Mouse (Mus musculus): ENCODE measurements around the gene Neu2. TPM values are rescaled to one million over a fixed set of nuclear protein-coding genes. Genes with fewer than 3 reads are reported as not detected.
"Not testable (repeated sequence)": the region's sequence is repeated elsewhere in the genome, so short reads cannot be mapped to it uniquely, and the experiment has no call there.

The Neu2 gene
- total RNA-seq (2021) = under 1 TPM; 0.43 to 0.69 TPM
- long read RNA-seq = 0 reads

DNA sequence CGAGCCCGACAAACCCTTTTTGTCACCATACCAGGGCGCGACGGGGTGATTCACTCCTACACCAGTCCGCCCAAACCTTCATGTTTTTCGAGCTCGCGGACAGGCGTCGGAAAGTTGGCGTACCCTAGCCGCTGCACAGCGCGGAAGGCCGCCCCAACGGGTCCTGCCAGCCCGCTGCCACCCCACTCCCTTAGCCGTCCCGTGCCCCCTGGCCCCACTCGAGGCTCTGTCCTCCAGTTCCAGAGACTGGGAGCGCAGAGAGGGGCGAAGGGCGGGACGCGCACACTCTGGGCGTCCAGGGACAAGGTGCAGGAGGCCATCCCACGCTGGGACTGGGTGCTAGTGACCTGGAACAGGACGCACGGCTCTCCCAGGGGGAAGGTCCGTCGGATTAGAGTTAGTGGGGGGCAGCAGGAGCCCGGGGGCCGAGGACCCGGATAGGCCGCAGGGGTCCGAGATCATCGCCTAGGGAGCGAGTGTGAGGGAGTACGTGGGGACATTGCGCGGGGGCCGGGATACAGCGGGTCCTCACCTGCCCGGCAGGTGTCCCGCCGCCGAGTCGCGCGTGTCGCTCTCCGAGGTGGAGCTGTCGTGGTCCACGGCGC is at the start of gene Neu2:
Gene Neu2, plus strand, starts transcription at position 329 of the 605 bp plus-strand sequence.
- peak in 1 of 2 experiments; percentile 24 for DNase-seq (ENCODE audit: low spot score in 2 of 2)

DNA sequence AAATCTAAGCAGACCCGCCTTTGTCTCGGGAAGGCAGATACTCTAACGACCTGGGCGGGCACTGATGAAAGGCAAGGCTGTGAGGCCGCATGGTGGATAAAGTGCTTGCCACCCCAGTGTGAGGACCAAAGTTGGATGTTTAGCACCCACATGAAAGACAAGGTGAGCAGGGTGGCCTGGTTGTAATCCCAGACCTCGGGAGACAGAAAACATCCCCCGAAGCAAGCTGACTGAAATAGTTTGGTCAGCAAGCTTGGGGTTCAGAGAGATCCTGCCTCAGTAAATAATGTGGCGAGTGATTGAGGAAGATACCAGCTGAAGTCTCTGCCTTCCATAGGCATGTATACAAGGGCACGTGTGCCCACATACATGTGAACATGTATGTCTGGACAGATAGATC is 42.2 kb upstream of the Neu2 start:
- no peak for DNase-seq (ENCODE audit: low spot score in 2 of 2)

DNA sequence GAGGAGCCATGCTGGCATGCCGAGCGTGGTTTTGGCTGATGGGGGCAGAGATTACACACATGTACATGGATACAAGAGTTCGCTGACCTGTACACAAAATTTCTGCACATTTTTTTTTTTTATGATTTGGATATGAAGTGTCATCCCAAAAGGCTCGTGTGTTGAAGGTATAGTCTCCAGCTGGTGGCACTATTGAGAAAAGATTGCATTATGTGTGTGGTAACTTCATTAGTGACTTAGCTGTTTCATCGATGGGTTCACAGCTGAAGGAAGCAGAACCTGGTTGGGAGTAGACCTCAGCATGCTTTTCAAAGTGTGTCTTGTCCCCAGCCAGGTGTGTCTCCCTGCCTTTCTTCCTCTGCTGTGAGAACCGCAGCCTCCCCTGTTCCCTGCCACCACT is 41.4 kb upstream of the Neu2 start:
- DNase-seq (ENCODE audit: low spot score in 2 of 2) = peak in 1 of 2 experiments; percentile 57

DNA sequence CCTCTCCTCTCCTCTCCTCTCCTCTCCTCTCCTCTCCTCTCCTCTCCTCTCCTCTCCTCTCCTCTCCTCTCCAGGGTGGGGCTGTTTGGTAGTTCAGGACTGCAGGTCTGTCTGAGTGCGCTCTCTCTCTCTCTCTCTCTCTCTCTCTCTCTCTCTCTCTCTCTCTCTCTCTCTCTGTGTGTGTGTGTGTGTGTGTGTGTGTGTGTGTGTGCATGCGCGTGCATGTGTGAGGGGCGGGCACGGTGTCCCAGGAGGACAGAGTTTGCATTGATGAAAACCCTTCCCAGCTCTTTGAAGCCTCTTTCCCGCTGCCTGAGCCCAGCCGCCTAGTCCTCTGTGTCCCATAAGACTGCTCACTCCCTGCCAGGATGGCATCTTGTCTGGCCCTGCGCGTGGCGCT is 39.7 kb upstream of the Neu2 start, which contains the start of gene Snorc:
Gene Snorc, plus strand, starts transcription at position 301 of the 400 bp plus-strand sequence.
- not testable (repeated sequence) for DNase-seq (ENCODE audit: low spot score in 2 of 2)

DNA sequence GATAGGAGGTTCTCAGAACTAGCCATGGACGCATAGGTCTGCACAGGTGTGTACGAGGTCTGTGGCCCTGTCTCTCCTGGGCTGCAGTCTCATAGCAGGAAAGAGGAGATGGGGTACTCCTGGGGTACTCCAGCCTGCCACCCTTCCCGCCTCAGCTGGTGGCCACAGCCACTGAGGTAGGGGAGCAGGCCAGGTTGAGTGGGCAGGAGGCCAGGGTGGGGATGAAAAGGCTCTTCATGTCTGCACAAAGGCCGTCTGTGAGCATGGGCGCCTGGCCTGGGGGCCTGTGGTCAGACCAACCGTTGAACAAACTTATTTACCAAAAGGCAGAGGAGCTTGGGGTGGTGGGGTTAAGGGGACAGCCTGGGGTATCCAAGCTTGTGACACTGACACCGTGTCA is 37.8 kb upstream of the Neu2 start:
- DNase-seq (ENCODE audit: low spot score in 2 of 2) = no peak

DNA sequence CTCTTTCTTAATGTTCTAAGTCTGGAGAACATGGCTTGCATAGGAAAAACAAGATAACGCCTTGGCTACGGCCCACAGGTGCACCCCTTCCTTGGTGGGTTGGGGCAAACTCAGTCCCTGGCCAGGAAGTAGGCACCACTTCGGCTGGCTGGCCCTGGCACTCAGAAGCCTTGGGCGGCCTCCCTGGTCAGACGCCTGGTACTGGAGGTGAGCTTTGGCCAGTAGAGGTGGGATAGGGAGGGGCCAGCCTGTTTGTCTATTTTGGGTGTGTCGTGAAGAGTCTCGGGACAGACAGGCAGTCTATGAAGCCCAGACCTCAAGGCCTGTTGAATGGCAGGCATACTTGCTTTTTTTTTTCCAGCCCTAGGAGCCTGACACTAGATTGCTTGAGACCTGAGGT is 37.1 kb upstream of the Neu2 start:
- DNase-seq (ENCODE audit: low spot score in 2 of 2) = no peak

DNA sequence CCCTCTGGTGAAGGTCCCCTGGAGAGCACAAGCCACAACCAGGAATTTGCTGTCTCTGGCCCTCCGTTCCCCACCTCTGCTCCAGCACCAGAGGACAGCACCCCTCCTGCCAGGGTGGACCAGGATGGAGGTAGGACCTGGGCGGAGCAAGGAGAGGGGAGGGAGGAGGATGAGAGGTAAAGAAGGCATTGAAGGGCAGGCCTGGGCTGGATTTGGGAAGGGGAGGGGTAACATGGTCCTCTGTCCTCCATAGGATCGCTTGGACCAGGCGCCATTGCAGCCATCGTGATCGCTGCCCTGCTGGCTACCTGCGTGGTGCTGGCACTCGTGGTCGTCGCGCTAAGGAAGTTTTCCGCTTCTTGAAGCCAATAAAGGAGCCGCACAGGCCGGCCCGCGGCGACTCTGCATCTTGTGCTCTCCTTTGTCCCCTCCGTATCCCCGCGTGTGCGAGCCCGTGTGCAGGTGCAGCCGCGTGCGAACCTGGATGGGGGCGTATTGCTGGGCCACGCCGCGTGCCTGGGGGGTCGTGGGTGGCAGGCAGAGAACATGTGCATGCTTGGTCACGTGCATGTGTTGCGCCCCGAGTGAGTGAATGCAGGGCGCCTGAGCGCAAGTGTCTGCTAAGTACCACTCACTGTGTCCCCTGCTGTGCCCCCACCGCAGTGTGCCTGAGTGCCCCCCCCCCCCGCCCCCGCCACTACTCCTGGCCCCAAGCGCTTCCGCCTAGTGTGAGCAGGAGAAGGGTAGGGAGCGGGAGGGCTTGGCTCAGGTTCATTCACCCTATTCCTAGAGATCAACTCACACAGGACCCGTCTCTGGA is 34.4 kb upstream of the Neu2 start:
- peak; percentile 51 to 66 for DNase-seq (ENCODE audit: low spot score in 2 of 2)

DNA sequence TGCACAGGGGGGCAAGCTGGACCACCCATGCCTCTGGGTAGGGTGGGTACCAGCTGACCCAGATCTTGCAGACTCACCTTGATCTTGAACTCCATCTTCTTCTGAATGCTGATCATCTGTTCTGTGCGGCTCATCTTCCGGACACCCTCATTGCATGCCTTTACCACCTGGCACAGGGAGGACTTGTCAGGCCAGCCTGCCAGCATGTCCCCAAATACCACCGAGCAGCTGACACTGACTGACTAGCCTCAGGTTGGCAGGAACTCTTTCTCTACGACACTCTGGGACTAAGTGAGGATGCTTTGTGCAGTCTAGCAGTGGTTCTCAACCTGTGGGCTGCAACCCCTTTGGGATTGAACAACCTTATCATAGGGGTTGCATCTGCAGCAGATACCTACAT is 27.1 kb upstream of the Neu2 start:
- no peak for DNase-seq (ENCODE audit: low spot score in 2 of 2)

DNA sequence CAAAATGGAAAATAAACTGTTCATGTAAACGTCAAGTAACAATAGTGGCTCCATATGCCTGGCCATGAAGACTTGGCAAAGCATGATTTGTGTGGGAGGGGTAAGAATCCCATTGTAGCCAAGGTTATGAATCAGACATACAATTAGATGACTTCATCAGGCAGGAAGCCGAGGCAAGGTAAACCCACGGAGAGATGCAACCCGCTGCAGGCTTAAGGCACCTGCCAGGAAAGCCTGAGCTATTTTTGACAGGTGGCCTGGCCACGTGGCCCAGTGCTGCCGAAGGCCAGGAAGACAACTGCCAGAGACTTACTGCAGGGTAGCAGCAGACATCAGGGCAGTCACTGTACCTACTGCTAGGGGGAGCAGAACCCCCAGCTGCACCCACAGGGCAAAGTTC is 23.3 kb upstream of the Neu2 start:
- peak; percentile 58 to 85 for DNase-seq (ENCODE audit: low spot score in 2 of 2)

DNA sequence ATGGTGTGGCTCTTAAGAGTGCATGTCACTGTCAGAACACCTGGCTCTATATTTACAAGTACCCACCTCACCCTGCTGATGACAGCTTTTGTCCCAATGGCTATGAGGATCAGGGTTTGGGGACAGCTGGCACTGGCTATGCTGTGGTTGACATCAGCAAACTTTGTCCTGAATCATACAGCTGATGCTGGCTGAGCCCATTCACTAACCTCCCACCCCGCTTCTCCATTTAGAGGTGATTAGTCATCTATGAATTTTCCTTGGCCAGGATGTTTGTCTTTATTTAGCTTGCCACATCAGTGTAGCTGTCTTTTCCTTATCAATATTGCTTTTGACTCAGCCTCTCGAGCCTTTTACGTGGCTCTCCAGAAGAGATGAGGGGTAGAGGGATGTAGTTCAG is 17.4 kb upstream of the Neu2 start:
- DNase-seq (ENCODE audit: low spot score in 2 of 2) = no peak

DNA sequence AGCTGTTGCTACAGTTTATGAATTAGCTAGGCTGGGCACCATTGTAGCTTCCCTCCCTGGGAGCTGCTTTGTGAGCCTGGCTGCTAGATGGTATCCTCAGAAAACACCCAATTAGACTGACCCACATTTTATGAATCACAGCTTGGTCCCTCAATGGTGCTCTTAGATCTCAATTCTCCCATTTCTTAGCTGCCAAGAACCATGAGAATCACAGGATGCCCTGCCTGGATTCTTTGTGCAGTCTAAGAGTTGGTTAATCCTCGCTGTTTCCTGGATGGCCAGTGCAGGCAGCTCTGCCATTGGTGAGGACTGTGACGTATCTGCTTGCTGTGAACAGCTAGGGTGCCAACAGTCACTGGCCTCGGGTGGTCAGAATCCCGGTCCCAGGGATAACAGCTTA is 16.1 kb upstream of the Neu2 start:
- DNase-seq (ENCODE audit: low spot score in 2 of 2) = peak in 1 of 2 experiments; percentile 42

DNA sequence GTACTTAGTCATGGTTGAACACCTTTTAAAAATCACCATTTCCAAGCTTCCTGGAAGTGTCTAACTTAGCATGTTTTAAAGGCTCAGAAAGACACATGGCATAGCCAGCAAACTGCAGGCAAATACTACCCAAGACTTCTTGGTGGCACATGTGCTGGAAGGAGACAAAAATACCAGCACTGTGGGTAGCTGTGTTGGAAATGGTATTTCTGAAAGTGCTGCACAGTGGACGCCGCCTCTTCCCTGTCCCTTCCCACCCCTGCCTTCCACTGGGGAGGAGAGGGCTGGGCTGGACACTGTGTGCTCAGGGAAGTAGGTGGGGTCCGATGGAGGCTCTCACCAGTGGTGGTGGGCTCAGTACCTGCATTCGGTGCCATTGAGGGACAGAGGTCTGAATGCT is 4.2 kb upstream of the Neu2 start:
- DNase-seq (ENCODE audit: low spot score in 2 of 2) = no peak

DNA sequence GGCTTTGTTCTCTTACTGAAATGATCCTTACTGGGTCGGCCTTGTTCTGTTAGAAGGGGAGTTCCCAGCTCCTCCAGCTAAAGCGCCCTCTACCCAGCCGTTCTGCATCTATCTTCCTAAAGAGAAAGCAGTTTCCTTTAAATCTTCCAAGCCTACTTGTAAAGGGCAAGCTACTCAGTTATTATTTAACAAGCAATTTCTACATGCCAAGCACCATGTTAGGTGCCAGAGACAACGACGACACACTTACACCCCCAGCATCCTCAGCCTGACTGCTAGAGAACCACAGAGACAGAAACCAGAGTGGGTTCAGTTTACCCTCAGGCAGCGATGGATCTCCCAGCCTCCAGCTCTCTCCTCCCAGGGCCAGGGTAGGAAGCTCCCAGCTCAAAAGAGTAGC is 1.8 kb upstream of the Neu2 start:
- DNase-seq (ENCODE audit: low spot score in 2 of 2) = peak in 1 of 2 experiments; percentile 28

DNA sequence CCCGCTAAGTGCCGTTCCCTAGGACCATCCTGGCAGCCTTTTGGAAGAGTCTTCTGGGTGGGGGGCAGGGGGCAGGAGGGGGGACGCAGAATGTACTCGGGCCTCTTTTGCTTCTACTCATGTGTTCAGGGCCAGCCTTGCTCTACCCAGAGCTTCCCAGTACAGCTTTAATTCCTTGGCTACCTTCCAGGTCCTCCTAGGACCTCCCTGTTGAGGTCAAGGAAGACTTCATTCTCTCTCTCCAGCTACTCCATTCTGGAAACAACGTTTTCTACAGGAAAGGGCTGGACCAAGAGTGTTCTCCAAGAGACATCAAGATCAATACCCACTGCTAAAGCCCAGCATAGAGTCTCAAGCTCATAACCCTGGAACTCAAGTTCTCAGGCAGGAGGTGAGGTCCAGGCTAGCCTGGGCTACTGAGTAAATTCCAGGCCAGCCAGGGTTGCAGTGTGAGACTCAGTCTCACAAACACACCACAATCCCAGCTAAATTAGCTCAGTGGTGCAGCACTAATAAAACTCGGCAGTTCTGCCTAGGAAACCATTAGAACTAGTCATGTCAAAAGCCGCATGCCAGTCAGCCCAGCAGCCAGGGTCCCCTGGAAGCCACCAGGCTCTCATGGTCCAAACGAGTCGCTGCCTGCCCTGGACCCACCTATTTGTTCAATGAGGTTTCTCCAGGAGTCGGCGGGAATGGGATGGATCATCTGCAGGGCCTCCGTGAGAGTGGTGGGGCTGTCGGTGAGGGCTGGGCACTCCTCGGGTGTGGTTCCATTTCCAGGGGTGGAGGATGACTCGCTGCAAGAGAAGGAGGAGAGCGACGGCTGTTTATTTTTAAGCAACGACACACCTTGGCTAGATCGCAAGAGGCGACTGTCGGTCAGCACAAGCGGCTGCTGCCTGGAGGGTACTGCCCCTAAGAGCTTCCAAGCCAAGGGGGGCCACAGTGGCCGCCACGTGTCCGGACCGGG is 813 bp upstream of the Neu2 start:
- peak in 1 of 2 experiments; percentile 24 for DNase-seq (ENCODE audit: low spot score in 2 of 2)

DNA sequence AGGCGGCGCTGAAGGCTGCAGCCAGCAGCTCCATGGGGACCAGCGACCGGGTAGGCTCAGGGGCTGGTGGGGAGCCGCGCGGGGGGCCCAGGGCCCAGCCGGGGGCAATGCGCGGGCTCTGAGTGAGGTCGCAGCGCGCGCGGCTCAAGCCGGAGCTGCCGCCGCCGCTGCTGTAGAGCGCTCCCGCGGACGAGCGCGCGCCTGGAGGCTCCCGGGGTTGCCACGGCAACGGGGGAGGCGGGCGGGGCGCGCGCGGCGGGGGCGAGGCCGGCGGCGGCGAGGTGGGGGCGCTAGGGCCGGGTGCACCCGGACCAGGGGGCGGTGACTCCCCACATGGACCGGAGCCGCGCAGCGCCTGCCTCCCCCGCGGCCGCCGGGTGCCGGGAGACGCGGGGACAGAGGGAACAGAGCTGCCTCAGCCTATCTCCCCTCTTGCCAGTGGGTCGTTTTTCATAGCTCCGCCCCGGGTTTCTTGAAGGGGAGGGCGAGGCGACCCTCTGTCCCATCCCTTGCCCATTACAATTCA is 540 bp downstream of the Neu2 start:
- peak; percentile 46 to 76 for DNase-seq (ENCODE audit: low spot score in 2 of 2)

DNA sequence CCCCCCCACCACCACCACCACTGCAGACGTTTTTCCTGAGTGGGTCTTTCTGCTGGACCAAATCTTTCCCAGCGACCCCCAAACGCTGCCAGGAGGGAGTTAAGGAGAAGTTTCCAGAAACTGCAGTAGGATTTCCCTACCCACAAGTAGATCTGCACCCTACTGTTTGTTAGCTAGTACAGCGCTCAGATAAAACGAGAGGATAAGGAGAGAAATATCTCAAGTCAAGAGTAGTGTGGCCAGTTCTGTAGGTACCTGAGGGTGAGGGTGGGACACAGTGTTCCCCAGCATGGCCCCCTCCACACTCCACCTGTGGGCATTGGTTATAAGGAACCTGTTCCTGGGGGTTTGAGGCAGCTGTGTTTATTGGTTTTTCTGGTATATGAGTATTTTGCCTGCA is 1.2 kb downstream of the Neu2 start:
- DNase-seq (ENCODE audit: low spot score in 2 of 2) = no peak

DNA sequence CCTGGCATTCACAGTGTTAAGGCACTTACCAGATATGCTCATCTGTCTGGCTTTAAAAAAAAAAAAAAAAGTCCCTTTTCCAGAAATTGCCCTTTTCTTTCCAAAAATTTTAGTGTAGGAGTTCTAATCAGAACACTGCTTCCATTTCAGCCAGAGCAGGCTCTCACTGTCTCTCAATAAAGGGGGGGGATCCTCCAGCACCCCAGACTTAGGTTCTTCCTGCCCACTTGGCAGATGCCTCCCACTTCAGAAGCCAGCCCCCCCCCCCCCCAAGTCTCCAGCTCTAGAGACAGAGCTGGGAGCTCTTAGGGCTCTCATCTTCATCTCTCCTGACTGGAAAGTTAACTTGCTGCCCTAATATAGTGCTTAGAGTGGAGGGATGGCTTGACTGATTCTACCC is 10.8 kb downstream of the Neu2 start:
- no peak for DNase-seq (ENCODE audit: low spot score in 2 of 2)

DNA sequence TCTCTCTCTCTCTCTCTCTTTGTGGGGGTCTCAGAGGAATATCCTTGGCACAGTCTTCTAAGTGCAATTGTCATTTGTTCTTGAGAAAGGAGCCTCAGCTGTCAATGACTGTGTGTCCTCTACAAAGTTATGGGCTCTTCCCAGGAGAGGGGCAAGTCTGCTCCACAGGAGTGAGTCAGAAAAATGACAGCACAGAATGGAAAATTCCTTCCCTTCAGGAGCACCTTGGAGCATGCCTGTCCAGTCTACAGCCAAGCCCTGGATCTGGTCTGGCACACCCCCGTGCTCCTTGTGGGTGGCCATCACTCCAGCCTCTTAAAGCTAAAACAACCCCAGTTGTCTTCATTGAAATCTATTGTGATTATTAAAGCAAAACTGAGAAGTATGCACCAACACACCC is 11.8 kb downstream of the Neu2 start:
- no peak for DNase-seq (ENCODE audit: low spot score in 2 of 2)

DNA sequence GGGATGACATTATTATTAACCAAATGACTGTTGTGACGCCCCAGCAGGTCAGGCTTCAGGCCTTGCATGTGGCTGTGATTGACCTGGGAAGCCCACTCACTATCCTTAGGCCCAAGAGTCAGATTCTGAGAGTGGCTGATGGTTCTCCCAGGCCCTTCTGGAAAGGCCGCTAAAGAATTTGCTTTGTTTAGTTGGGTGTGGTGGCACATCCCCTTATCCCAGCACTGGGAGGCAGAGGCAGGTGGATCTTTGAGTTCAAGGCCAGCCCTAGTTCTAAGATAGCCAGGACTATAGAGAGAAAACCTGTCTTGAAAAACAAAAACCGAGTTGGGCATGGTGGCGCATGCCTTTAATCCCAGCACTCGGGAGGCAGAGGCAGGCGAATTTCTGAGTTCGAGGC is 15.4 kb downstream of the Neu2 start:
- no peak for DNase-seq (ENCODE audit: low spot score in 2 of 2)

DNA sequence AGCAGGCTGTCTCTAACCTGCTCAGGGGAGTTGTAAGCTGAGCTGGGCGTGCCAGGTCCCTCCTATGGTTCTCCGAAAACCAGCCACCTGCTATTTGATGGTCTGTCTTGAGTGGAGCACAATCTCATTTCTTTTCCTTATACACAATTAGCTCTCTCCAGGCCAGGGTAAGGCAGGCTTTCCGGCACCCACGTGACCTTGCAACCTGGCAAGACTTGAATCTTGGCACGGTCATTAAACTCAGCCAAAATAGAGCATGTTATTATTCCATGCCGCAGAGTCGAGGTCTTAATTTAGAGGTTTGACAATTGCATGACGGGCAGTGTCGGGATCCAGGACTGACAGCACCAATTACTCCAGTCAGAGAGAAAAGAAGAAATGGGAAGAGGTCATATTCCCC is 17.5 kb downstream of the Neu2 start:
- DNase-seq (ENCODE audit: low spot score in 2 of 2) = no peak

DNA sequence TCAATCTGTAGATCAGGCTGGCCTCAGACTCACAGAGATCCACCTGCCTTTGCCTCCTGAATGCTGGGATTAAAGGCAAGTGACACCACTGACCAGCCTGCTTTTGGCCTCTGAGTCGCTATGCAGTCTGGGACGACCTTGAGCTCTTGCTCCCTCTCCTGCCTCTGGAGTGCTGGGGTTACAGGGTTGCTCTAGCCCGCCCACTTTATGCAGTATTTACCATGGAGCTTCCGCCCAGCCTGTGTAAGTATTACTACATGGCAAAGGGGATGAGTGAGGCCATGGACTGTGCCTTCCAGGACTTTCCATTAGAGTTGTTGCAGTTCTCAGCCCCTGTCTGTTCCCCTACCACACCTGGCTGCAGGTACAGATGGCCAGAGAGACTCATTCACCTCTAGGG is 22.7 kb downstream of the Neu2 start:
- no peak for DNase-seq (ENCODE audit: low spot score in 2 of 2)
